Mouse (Mus musculus): ENCODE results near the gene Ucp3. TPM values are rescaled to one million over a fixed set of nuclear protein-coding genes. Genes with fewer than 3 reads are reported as not detected.

The Ucp3 gene
- total RNA-seq, 2 experiments from 2014 or later, result 2.9 TPM

- Histone ChIP-seq H3K4me3 (no peak overlapping the region), H3K27ac (no peak overlapping the region)
- DNase-seq (ENCODE audit: extremely low spot score in 1 of 2, low spot score in 2 of 2), result no peak
- no peak for TF ChIP-seq CTCF (IDR thresholded peaks at IDR 0.05)
- intact Hi-C loops (cut with DNase I), result no loop called here
Observed at GRCm38 (mm10) chr7:100502374-100502922, 29.7 kb downstream of the Ucp3 start.

- DNase-seq (ENCODE audit: extremely low spot score in 1 of 2, low spot score in 2 of 2), result no peak
- H3K27ac ChIP-seq, result no peak overlapping the region
- H3K4me3 ChIP-seq, result no peak overlapping the region
- TF ChIP-seq CTCF (IDR thresholded peaks at IDR 0.05), result no peak
- intact Hi-C loops (cut with DNase I), result no loop called here
Observed at GRCm38 (mm10) chr7:100503076-100503475, 30.3 kb downstream of the Ucp3 start.

DNA sequence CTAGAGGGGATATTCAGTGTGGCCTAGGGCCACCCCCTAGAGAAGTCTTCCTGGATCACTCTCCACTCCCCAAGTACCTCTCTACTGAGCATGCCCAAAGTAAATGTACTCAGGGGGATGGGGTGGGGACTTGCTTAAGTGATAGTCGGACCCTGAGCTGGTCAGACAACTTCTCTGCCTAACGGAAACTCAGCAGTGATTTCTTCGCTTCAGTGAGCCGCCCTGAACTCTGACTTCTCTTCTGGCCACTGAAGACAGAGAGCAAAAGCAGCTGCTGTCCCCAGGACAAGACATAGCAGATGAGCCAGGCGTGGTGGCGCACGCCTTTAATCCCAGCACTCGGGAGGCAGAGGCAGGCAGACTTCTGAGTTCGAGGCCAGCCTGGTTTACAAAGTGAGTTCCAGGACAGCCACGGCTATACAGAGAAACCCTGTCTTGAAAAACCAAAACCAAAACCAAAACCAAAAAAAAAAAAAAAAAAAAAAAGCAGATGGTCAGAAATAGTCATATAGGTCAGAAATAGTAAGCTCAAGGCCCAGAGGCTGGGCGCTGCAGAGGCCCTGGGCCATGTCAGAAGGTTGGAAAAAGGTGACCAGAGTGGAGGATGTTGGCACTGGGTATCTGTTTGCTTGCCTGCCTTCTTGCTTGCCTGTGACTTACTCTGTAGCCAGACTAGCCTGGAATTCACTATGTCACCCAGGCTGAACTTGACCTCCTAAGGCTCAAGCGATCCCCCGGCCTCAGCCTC, 32.1 kb downstream of the Ucp3 start:
- Histone ChIP-seq H3K27ac (no peak overlapping the region), H3K4me3 (no peak overlapping the region)
- intact Hi-C loops (cut with DNase I), result no loop called here
- no peak for DNase-seq (ENCODE audit: extremely low spot score in 1 of 2, low spot score in 2 of 2)
- no peak for TF ChIP-seq CTCF (IDR thresholded peaks at IDR 0.05)

- intact Hi-C loops (cut with DNase I), result no loop called here
- Histone ChIP-seq H3K27ac (no peak overlapping the region), H3K4me3 (no peak overlapping the region)
- DNase-seq (ENCODE audit: extremely low spot score in 1 of 2, low spot score in 2 of 2), result no peak
- no peak for TF ChIP-seq CTCF (IDR thresholded peaks at IDR 0.05)
Observed at GRCm38 (mm10) chr7:100506494-100506893, 33.7 kb downstream of the Ucp3 start.

DNA sequence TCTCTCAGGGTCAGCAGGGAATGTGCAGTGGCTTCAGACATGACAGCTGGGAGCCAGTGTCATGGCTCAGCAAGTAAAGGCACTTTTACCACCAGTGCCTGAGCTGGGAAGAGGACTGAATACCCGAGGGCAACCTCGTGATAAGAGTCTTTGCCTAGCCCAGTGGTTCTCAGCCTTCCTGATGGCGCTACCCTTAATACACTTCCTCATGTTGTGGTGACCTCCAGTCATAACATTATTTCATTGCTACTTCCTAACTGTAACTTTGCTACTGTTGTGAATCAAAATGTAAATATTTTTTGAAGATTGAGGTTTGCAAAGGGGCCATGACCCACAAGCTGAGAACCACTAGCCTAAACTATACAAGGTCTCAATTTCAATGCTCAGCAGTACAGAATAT, 35.9 kb downstream of the Ucp3 start:
- Histone ChIP-seq H3K4me3 (no peak overlapping the region), H3K27ac (no peak overlapping the region)
- no peak for TF ChIP-seq CTCF (IDR thresholded peaks at IDR 0.05)
- no peak for DNase-seq (ENCODE audit: extremely low spot score in 1 of 2, low spot score in 2 of 2)
- intact Hi-C loops (cut with DNase I), result no loop called here

GRCm38 (mm10) chr7:100511602-100512001, 38.8 kb downstream of the Ucp3 start:
- no peak overlapping the region for H3K27ac ChIP-seq
- TF ChIP-seq CTCF (IDR thresholded peaks at IDR 0.05), result no peak
- H3K4me3 ChIP-seq, result no peak overlapping the region
- no peak for DNase-seq (ENCODE audit: extremely low spot score in 1 of 2, low spot score in 2 of 2)
- intact Hi-C loops (cut with DNase I), result no loop called here

DNA sequence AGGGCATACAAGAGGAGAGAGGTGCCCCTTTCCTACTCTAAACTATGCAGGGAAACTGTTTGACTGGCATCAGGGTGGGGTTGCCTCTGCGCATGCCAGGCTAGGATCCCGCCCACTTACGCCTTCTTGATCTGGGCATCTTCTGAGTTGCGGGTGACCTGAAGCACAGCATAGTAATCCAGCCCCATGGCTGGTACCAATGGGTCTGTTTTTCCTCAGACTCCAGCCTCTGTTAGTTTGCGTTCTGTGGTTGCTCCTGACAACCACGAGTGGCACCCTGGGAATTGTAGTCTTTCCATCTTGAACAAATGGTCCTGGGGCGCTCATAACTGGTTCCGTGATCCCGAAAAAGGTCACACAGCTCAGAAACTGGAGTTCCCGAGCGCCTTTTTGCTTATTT, 41.8 kb downstream of the Ucp3 start, which contains the start of gene Dnajb13:
TSS of gene Dnajb13 (minus strand) at position 388 of the 400 bp plus-strand sequence.
- no peak for TF ChIP-seq CTCF (IDR thresholded peaks at IDR 0.05)
- no peak within 1 kb of the TSS for H3K27ac ChIP-seq
- no peak for DNase-seq (ENCODE audit: extremely low spot score in 1 of 2, low spot score in 2 of 2)
- no peak within 1 kb of the TSS for H3K4me3 ChIP-seq
- intact Hi-C loops (cut with DNase I), result no loop called here

DNA sequence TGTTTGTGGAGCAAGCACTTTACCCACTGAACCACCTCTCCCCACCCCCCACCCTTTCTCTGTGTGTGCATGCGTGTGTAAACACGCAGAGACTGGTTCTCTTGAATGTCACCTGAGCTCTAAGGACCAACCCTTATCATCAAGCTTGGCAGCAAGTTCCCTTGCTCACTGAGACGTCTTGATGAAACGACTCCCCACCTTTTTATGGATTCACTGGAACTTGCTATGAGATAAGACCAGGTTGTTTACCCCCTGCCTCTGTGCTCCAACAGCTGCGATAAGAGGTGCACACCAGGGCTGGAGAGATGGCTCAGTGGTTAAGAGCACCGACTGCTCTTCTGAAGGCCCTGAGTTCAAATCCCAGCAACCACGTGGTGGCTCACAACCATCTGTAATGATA, 47.4 kb downstream of the Ucp3 start:
- no peak overlapping the region for H3K4me3 ChIP-seq
- intact Hi-C loops (cut with DNase I), result loop anchor here (1.0 to 2.0 kb wide), 3 partner anchors 117 to 344 kb away; no protein-coding TSS in a partner anchor
- DNase-seq (ENCODE audit: extremely low spot score in 1 of 2, low spot score in 2 of 2), result no peak

GRCm38 (mm10) chr7:100520663-100521285, 48.0 kb downstream of the Ucp3 start:
- TF ChIP-seq CTCF (IDR thresholded peaks at IDR 0.05), result peak; percentile 98

More for the DNA sequence above, 47.4 kb downstream of the Ucp3 start:
- no peak for TF ChIP-seq CTCF (IDR thresholded peaks at IDR 0.05)
- H3K27ac ChIP-seq, result no peak overlapping the region

GRCm38 (mm10) chr7:100522222-100522621, 49.4 kb downstream of the Ucp3 start:
- H3K27ac ChIP-seq, result no peak overlapping the region
- intact Hi-C loops (cut with DNase I), result no loop called here
- H3K4me3 ChIP-seq, result no peak overlapping the region
- DNase-seq (ENCODE audit: extremely low spot score in 1 of 2, low spot score in 2 of 2), result no peak
- TF ChIP-seq CTCF (IDR thresholded peaks at IDR 0.05), result no peak

More at GRCm38 (mm10) chr7:100520663-100521285, 48.0 kb downstream of the Ucp3 start:
- Histone ChIP-seq H3K27ac (no peak overlapping the region), H3K4me3 (no peak overlapping the region)
- DNase-seq (ENCODE audit: extremely low spot score in 1 of 2, low spot score in 2 of 2), result peak; percentile 64 to 87
- intact Hi-C loops (cut with DNase I), result loop anchor here (1.0 to 2.0 kb wide), 3 partner anchors 116 to 344 kb away; no protein-coding TSS in a partner anchor

DNA sequence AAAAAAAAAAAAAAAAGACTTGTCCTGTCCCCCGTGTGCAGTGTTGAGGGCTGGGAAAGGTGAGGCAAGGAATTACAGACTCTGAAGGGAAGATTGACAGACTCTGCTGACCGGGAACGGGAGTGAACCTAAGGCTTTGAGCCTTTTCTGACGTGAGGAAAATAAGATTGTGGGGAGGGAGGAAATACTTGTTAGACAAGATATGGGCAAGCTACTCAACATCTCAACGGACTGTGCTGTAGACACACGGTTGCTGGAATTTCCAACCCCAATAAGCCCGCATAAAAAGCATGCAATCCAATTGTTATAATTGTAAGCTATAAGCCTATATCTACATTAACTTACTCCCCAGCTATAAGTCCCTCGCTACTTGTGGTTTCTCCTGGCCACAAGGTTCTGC, 51.9 kb downstream of the Ucp3 start:
- intact Hi-C loops (cut with DNase I), result no loop called here
- DNase-seq (ENCODE audit: extremely low spot score in 1 of 2, low spot score in 2 of 2), result no peak
- no peak overlapping the region for H3K4me3 ChIP-seq
- no peak for TF ChIP-seq CTCF (IDR thresholded peaks at IDR 0.05)
- H3K27ac ChIP-seq, result no peak overlapping the region

- Histone ChIP-seq H3K27ac (no peak overlapping the region), H3K4me3 (no peak overlapping the region)
- DNase-seq (ENCODE audit: extremely low spot score in 1 of 2, low spot score in 2 of 2), result no peak
- no peak for TF ChIP-seq CTCF (IDR thresholded peaks at IDR 0.05)
- intact Hi-C loops (cut with DNase I), result no loop called here
Observed at GRCm38 (mm10) chr7:100530766-100531165, 58.0 kb downstream of the Ucp3 start.

Measured in left cerebral cortex, adult 2 months (tissue).